In the genomic region with DNA sequence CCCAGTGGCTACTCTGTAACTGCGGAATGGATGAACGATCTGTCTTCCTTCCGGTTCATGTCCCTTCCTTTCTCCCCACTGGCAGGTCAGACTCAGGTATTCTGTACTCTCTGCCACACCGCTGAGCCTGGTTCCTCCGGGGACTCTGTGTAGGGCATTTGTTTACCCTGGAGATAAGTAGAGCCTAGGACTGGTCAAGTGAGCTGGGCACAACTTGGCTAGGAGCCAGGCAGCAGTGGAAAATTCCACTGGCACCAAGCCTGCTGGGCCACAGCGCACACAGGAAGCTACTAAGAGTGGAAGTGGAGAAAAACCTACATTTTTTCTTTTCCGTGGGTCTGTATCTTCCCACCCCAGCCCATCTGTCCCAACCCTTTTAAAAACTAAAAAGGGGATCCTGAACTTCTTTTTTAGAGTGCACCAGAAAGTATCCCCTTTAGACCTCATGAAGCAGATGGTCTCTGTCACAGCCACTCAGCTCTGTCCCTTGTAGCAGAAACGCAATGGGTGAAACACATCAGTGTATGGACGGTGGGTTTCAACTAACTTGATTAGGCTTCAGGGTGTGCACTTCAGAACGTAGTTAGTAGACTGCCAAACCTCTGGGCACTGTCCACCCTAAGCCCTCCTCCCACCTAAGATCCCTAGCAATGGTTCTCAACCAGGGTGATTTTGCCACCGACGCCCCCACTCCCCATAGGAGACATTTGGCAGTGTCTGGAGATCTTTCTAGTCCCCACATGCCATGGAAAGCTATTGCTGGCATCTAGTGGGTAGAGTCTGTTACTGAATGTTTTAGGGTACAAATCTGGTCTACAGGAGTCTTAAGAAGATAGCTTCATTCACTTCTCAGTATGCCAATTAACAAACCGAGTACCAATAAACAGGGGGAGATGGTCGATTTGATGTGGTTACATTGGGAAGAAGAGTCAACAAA, we compare ENCODE assay signal across 8 mouse cellular contexts. TPM values are rescaled to one million over a fixed set of nuclear protein-coding genes. Genes with fewer than 3 reads are reported as not detected.
A peak's percentile ranks its signal among the peaks of the same experiment; 100 is the strongest.
DNase-seq lines count a peak whose midpoint lies in the region; ATAC-seq and TF ChIP-seq lines count a peak whose summit lies in the region.

No protein-coding gene starts in this region.

- peaks cover 7% of the 10 kb centered on the region; the same call in 1 of the 2 replicates for H3K4me1 ChIP-seq in kidney, embryonic 16.5 days (ENCODE audit: insufficient read depth, low read length)

- H3K9ac ChIP-seq in kidney, embryonic 16.5 days (replicated peaks; ENCODE audit: low read length) = no peak overlapping the region

- TF ChIP-seq CTCF in gastrocnemius, adult 2 months (IDR thresholded peaks at IDR 0.05) = no peak

- no peak overlapping the region for H3K27ac ChIP-seq in kidney, embryonic 16.5 days (ENCODE audit: low read length)
- no peak overlapping the region for H3K27ac ChIP-seq in gastrocnemius, adult 2 months

- intact Hi-C loops in gastrocnemius, adult 2 months (cut with DNase I) = no loop called here

- H3K4me2 ChIP-seq in kidney, embryonic 16.5 days (replicated peaks; ENCODE audit: low read depth, low read length) = no peak overlapping the region

- H3K36me3 ChIP-seq in kidney, embryonic 16.5 days (ENCODE audit: insufficient read depth, low read length) = no peaks in the 10 kb centered on the region

- H3K9me3 ChIP-seq in kidney, embryonic 16.5 days (ENCODE audit: low read length) = no peaks in the 10 kb centered on the region

- WGBS in kidney, embryonic 16.5 days = 69% methylated on average over 14 of the region's 14 CpGs

- H3K27me3 ChIP-seq in kidney, embryonic 16.5 days (ENCODE audit: insufficient read depth, low read length) = no peaks in the 10 kb centered on the region

- ATAC-seq in kidney, embryonic 16.5 days (ENCODE audit: low FRiP score, low TSS enrichment) = peak; percentile 79

- peak; percentile 70 for DNase-seq in retina, postnatal 1 day
- DNase-seq in retina, embryonic 14.5 days (ENCODE audit: low spot score) = no peak
- peak; percentile 69 to 74 for DNase-seq in cerebellum, postnatal 25 days
- peak; percentile 27 for DNase-seq in right cerebral cortex, postnatal 4 days
- no peak for DNase-seq in gastrocnemius, adult 2 months
- no peak for DNase-seq in gastrocnemius, adult 8-10 months (ENCODE audit: low spot score in 2 of 2)
- DNase-seq in frontal cortex, postnatal 14 days (ENCODE audit: low spot score in 2 of 2) = no peak

- H3K4me3 ChIP-seq in kidney, embryonic 16.5 days (ENCODE audit: low read length) = no peak overlapping the region
- H3K4me3 ChIP-seq in gastrocnemius, adult 2 months = no peak overlapping the region

RNA-seq across cellular contexts. Expression of gene Tmem220, which starts 26.2 kb away (rescaled TPM):
- polyA plus RNA-seq in kidney, embryonic 16.5 days (2015; fragmentation: Nextera tagmentation; extraction: Ambion mirVana) = 1.8 and 2.3 TPM in 2 replicates
- 1 to 10 TPM in 1 of 2 experiments, under 1 TPM in 1; 0.66 to 1.3 TPM for total RNA-seq in gastrocnemius, adult 2 months (2021)
- 1 to 10 TPM in 2 of 4 experiments, under 1 TPM in 2; 0.65 to 1.2 (median 0.90) TPM for total RNA-seq in gastrocnemius, adult 8-10 months (2022)

RNA-seq across cellular contexts. Expression of gene Tmem238l, which starts 42.3 kb away (rescaled TPM):
- polyA plus RNA-seq in kidney, embryonic 16.5 days (2015; fragmentation: Nextera tagmentation; extraction: Ambion mirVana) = 0.35 TPM in 1 of 2 replicates, not detected in the other
- total RNA-seq in gastrocnemius, adult 2 months (2021) = not detected
- not detected for total RNA-seq in gastrocnemius, adult 8-10 months (2022)

RNA-seq across cellular contexts. Expression of gene Adprm, which starts 53.7 kb away (rescaled TPM):
- polyA plus RNA-seq in kidney, embryonic 16.5 days (2015; fragmentation: Nextera tagmentation; extraction: Ambion mirVana) = 29.9 TPM in 2 replicates
- total RNA-seq in gastrocnemius, adult 2 months (2021) = 1 to 10 TPM; 6.8 to 9.9 TPM
- 1 to 10 TPM; 6.0 to 9.4 (median 6.5) TPM for total RNA-seq in gastrocnemius, adult 8-10 months (2022)

RNA-seq across cellular contexts. Expression of gene Sco1, which starts 53.7 kb away (rescaled TPM):
- 16.3 and 17.7 TPM in 2 replicates for polyA plus RNA-seq in kidney, embryonic 16.5 days (2015; fragmentation: Nextera tagmentation; extraction: Ambion mirVana)
- 10 to 100 TPM in 1 of 2 experiments, 1 to 10 TPM in 1; 5.6 to 10.3 TPM for total RNA-seq in gastrocnemius, adult 2 months (2021)
- total RNA-seq in gastrocnemius, adult 8-10 months (2022) = 1 to 10 TPM; 6.9 to 8.8 (median 7.7) TPM

Comparison
In these comparisons a context has a peak if more than half of its experiments do, and no peak if none do; other contexts are left out.
1. DNase-seq: peak in retina, postnatal 1 day (single experiment), cerebellum, postnatal 25 days (2 of 2) and right cerebral cortex, postnatal 4 days (single experiment); none in retina, embryonic 14.5 days (single experiment), gastrocnemius, adult 2 months (single experiment), gastrocnemius, adult 8-10 months (0 of 2) and frontal cortex, postnatal 14 days (0 of 2).